Mouse (Mus musculus) C2C12 (cell line): Measurements from ENCODE around the gene Fut8.

Experiments
- CEBPB ChIP-seq: IDR thresholded peaks from one replicate; pipeline ENCODE4 v1.6.1; 2011; ENCODE audit warnings: low read depth, mild to moderate bottlenecking, control low read depth, moderate library complexity
- CTCF ChIP-seq: IDR thresholded peaks from one replicate; pipeline ENCODE4 v1.5.1; 2011; ENCODE audit not compliant: control insufficient read depth, insufficient read depth, insufficient read length
- MAX ChIP-seq: IDR thresholded peaks from one replicate; pipeline ENCODE4 v1.6.1; 2011; ENCODE audit warnings: mild to moderate bottlenecking, control low read depth
- MYOD1 ChIP-seq: IDR thresholded peaks from one replicate; pipeline ENCODE4 v1.6.1; 2011; ENCODE audit warnings: low read depth; ENCODE audit not compliant: control insufficient read depth, insufficient read length
- MYOG ChIP-seq: IDR thresholded peaks from one replicate; pipeline ENCODE4 v1.6.1; 2011; ENCODE audit not compliant: control insufficient read depth, insufficient read length; ENCODE audit errors: extremely low read depth
- USF1 ChIP-seq: IDR thresholded peaks from one replicate; pipeline ENCODE4 v1.6.1; 2011; ENCODE audit warnings: low read depth, mild to moderate bottlenecking, control low read depth, moderate library complexity

DNA sequence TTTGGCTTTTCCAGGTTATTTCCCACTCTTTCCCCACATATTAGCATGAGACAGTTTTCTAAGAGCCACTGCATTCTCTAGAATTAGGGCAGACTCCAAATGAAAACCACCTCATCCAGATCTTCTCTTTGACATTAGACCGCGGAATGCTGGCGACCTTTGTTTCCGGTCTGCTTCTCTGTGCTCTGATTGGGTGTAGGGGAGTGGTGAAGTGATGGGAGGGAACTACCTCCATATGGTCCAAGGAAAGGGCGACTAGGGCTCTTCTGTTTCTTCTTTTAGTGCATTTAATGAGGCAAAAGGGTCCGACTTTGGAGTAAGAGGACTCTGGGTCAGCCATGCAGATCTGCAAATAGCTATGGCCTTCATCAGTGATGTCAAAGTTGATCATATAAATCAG is 278.9 kb downstream of the Fut8 start:
- TF ChIP-seq CTCF: no peak
- no peak for TF ChIP-seq MAX
- TF ChIP-seq CEBPB: no peak
- no peak for TF ChIP-seq MYOG
- TF ChIP-seq USF1: no peak
- TF ChIP-seq MYOD1: no peak
